Mouse (Mus musculus) kidney, postnatal 25 days (tissue): ENCODE data around the gene Mn1.
A peak's percentile ranks its signal among the peaks of the same experiment; 100 is the strongest.

Experiments used
- DNase-seq, 2 experiments: peaks; one replicate each; pipeline ENCODE4 v3.0.0; 2021; ENCODE audit warnings: mixed read lengths in 2 of 2

Gene Mn1

DNA sequence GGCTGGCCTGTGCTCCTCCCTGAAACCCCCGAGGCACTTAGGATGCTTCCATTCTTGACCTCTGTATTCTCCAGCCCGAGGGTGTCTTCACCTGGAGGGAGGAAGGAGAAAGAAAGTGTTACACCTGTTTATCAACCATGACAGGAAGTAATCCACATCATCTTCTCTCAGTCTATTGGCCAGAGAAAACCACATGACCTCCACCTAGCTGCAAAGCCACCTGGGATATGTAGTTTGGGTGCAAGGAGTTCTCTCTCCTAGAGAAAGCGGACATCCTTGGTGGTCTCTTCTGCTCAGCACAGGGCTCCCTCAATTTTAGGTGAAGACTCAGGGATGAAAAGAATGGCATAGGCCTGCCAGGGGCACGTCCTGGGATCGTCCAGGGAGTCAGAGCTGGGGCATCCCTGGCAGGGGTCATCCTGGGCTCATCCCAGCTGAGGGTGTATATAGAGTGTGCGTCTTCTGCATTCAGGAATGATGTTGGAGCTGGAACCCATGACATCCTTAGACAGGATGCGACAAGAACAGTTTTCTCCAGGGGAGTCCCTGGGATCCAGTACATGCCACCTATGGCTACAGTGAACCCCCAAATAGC, 72.0 kb downstream of the Mn1 start:
- DNase-seq, result no peak

- DNase-seq, result no peak
Observed at GRCm38 (mm10) chr5:111490599-111490998, 73.4 kb downstream of the Mn1 start.

DNA sequence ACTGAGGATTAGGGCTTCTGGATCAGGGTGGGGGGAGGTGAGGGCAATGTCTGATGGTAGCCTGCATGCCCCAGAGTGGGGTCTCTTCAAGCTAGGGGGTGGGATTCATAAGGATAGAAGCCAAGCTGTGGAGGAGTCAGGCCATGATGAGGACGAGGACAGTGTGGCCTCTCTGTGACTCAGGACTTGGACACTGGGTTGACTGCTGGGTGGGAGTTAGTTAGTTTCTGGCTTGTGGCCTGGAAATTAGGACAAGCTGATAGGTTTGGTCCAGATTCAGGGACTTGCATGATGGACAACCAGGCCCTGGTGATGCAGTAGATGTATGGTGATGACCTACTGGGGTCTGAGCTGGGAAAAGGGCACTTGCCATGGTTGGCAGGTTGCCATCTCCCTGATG, 74.3 kb downstream of the Mn1 start:
- no peak for DNase-seq

DNA sequence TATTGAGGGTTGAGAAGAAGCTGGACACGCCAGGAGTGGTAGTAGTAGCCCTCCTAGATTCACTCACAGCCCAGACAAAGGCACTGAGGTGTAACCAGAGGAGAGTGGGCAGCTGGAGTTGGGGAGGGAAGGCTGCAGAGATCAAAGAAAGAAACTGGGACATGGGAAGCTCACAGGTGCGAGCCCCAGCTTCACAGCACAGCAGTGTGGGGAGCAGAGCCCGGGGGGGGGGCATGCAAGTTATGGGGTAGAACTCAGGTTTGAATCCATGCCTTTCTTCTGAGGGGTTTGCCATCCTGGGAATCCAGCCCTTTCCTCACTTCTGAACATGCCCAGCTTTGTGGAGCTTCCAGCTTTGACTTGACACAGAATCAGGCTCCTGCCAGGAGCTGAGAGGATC, 82.9 kb downstream of the Mn1 start:
- no peak for DNase-seq

- DNase-seq, result no peak
Observed at GRCm38 (mm10) chr5:111501691-111502441, 84.7 kb downstream of the Mn1 start.

DNA sequence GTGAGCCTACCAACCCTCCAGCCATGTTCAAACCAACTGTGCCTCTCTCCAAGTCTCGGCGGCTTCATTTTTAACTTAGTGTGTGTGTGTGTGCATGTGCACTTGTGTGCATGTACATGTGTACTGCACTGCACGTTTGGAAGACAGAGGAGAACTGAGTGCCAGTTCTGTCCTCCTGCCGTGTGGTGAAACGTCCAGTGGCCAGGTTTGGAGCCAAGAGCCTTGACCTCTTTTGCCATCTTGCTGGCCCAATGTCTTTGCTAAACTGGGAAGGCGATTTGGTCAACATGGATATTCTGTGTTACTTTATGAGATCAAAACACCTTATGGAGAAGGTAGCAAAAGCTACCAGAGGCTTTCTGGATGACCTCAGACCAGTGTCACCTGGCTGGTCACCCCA, 88.1 kb downstream of the Mn1 start:
- no peak for DNase-seq

GRCm38 (mm10) chr5:111505824-111506223, 88.7 kb downstream of the Mn1 start:
- DNase-seq, result no peak

- peak; percentile 66 to 73 for DNase-seq
Observed at GRCm38 (mm10) chr5:111506410-111506809, 89.2 kb downstream of the Mn1 start.
